Mouse (Mus musculus) WW6 (cell line): Measurements from ENCODE around the gene Il6ra.

Source experiments
- DNase-seq: peaks from one replicate; pipeline ENCODE4 v3.0.0-alpha.2; 2013; ENCODE audit warnings: low read depth, low spot score

Gene Il6ra

DNA sequence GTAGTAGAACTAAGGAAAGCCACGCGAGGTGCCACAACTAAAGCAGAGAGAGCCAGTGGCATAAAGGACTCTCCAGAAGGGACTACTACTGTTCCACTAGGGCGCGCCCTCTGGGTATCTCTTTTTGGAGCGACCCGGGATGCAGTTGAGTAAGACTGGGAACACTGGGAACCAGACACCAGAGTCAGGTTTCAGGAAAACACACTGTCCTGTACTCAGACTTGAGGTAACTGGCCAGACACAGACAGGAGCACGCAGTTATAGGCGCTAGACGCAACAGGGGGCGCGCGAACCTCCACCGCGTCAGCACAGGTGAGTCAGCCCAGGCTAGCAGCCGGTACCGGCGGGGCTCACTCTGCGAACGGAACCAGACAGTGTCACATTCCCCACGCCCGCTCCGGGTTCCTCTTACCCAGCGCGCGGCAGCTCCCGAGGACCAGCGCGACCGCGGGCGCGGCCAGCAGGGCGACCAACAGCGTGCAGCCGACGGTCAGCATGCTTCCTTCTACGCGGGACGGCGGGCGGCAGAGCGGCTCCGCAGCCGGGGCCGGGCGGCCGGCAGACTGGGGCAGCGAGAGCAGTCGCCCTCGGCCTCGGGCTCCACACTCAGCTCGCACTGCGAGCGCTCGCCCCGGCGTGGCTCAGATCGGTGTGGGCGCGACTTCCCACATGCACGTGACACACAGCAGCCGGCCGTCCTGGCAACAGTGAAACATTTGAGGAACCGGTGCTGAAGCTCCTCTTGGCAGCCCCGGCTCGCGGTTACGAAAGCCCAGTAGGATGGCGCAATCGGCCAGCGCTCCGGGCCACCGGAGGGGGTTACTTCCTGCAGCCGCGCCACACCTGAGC lies at the start of gene Il6ra:
Il6ra (minus strand) TSS at position 654 of the 849 bp plus-strand sequence.
- DNase-seq, result peak; percentile 53

DNA sequence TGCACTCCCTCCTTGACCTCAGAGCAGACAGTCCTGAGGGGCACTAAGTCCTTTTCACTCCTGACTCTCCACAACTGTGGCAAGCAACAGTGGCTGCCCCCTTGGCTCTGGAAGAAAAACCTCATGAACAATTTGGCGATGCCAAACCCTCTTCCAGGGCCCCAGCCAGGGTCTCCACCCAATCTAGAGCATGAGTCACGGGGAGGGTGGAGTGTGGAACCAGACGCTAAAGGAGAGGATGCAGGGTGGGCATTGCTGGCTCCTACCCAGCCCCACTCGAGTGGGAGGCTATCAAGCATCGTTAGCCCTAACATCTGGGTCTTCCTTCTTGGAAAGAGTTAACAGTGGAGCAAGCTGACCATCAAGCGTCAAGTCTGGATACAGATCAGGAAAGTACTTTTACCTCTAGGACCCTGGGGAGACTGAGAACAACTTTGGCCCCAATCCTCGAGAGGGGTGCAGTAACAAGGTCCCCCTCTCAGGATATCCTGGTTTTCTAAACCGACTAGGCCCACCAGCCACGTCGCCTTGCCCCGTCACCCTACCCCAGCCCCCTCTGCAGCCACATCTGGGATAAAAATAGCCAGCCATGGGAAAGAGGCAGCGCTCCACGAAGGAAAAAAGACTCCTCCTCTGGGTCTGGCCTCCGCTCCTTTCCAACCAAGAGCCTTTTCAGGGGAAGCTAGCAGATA lies 49.2 kb upstream of the Il6ra start:
- no peak for DNase-seq

DNA sequence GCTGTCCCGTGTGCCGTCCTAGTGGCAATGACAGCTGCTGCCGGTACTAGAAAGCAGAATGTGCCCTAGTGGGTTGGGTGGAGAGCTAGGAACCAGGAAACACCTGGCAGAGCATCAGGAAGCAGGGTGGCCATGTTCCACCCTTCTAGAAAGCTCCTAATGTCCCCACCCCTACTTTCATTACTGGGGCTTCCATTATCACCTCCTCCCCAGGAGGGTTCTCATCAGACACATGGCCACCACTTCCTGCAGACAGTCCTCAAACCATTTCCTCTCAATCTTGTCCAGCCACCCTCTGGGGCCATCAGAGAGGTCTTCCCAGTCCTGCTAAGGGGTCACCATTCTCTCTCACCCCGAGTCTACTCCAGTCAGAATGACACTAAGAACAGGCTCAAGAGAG lies 48.4 kb upstream of the Il6ra start:
- DNase-seq, result no peak

GRCm38 (mm10) chr3:89960469-89960868 lies 47.5 kb upstream of the Il6ra start:
- DNase-seq, result peak; percentile 71

DNA sequence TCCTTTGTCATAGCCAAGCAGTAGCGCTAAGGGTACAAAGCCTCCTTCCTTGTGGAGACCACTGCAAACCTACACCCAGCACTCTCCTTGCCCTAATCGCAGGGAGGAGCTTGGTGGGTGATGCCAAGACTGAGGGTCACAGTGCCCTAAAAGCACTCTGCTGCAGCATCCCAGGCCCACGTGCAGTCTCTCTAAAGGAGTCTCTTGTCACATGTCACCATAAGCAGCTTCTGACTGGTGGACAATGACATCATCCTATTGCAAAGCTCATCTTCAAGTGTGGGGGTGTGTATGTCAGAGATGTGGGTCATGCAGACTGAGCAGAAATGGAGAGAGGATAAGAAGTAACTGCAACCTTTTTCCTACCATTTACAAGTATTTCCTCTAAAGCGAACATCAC lies 46.4 kb upstream of the Il6ra start:
- DNase-seq, result no peak

DNA sequence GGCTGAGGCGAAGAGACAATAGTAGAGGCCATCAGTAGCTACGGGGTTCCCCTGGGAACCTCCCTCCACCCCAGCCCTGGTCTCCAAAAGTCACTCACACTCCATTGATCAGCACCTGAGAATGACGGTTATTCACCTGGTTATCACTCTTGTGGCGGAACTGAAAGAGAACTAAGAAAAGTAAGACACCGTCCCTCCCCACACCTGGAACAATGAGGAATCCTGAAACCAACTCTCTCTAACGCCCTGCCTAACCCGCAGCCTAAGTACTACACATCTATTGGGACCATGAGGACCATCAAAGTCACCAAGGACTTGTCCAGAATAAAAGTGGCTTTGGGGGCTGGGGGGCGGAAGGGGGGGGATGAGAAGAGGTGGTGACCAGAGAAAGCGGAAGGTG lies 44.9 kb upstream of the Il6ra start:
- DNase-seq, result no peak

DNA sequence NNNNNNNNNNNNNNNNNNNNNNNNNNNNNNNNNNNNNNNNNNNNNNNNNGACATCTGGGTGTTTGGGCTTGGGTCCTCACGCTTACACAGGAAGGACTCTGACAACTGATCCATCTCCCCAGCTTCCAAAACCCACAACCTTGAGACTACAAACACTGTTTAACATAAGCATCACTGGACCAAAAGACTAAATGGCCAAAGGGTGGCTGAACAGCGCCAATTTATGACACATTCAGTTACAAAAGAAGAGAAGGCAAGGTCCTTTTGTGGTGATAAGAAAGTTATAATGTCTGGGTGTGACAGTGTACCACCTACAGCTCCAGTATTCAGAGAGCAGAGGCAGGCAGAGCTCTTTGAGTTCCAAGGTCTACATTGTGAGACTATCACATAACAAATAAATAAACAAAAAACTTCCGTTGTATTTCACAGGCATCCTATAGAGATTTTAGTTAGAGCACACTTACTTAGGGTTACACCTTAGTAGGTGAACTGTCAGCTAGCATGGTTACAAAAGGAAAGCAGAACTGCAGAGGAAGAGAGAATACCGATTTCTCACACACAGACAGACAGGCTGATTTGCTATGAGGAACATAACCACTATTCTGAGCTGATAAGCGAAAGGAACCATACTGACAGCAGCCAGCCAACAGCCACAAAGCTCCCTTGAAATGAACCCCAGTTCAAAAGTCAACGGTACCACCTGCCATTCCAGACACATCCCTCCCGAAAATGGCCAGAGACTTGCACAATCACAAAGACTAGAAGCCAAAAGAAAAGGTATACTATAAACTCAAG lies 43.4 kb upstream of the Il6ra start:
- DNase-seq, result no peak

DNA sequence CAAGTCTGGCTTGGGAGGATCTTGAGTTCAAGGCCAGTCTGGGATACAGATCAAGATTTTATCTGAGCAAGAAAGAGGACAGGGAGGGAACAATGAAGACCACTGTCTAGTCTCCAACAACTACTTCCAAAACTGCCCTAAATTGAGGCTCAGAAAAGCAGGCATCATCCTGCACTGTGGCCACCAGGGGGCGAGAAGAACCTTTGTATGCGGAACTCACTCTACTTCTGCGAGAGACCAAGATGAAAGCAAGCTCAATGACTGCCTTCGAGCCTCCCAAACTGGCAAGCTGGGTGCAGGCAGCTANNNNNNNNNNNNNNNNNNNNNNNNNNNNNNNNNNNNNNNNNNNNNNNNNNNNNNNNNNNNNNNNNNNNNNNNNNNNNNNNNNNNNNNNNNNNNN lies 40.4 kb upstream of the Il6ra start:
- DNase-seq, result no peak

DNA sequence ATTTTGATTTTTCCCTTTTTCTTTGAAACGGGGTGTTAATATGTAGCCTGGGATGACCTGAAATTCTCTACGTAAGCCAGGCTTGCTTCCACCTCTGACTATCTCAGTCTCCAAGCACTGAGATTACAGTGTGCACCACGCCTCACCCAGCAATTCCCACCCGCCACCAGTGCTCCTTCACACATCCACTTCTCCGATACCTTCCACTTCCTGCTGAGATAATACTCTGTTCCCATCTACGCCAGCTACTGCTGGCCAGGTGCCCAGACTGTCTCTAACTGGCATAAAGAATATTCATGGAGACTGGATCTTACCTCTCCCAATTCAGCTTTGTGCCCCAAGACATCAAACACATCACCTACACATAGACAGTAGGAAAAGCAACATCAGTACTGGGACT lies 35.7 kb upstream of the Il6ra start:
- no peak for DNase-seq

- no peak for DNase-seq
These were observed 35.0 kb upstream of the Il6ra start for GRCm38 (mm10) chr3:89948021-89948420.

GRCm38 (mm10) chr3:89945026-89945425 lies 32.0 kb upstream of the Il6ra start:
- DNase-seq, result no peak

DNA sequence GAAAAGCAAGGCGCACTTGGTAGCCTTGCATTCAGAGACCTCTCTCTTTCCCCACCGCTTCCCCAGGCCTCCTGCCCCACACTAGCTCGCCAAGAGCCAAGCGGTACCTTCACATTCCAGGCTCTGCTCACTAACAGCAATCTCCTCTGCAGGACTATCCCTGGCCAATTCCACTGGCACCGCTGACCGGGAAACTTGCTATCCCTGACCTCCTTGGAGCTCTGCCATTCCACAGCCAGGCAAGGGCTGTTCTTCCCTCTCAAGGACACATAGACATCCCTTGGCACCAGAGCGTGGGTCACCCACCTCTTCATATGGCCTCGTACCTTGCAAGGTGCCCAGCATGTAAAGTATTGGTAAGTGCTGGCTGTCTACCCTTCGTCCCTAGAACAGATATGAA lies 29.9 kb upstream of the Il6ra start:
- DNase-seq, result no peak

- no peak for DNase-seq
These were observed 23.5 kb upstream of the Il6ra start for GRCm38 (mm10) chr3:89936495-89936894.

DNA sequence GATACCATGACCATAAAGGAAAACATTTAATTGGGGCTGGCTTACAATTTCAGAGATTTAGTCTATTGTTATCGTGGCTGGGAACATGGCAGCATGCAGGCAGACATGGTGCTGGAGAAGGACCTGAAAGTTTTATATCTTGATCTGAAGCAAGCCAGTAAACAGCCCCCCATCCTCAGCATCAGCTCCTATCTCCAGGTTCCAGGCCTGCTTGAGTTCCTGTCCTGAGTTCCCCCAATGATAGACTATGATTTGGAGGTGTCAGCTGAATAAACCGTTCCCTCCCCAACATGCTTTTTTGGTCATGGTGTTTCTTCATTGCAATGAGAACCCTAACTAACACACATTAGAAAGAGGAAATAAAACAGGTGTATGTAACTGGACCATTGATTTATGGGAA lies 19.9 kb upstream of the Il6ra start:
- DNase-seq, result no peak

- DNase-seq, result no peak
These were observed 16.0 kb upstream of the Il6ra start for GRCm38 (mm10) chr3:89928956-89929355.

GRCm38 (mm10) chr3:89926440-89926839 lies 13.4 kb upstream of the Il6ra start:
- DNase-seq, result no peak

- no peak for DNase-seq
These were observed 7.7 kb upstream of the Il6ra start for GRCm38 (mm10) chr3:89920711-89921110.

- no peak for DNase-seq
These were observed 4.4 kb upstream of the Il6ra start for GRCm38 (mm10) chr3:89917408-89917807.

GRCm38 (mm10) chr3:89916622-89917021 lies 3.6 kb upstream of the Il6ra start:
- no peak for DNase-seq

- DNase-seq, result no peak
These were observed 1.7 kb upstream of the Il6ra start for GRCm38 (mm10) chr3:89914700-89915099.

DNA sequence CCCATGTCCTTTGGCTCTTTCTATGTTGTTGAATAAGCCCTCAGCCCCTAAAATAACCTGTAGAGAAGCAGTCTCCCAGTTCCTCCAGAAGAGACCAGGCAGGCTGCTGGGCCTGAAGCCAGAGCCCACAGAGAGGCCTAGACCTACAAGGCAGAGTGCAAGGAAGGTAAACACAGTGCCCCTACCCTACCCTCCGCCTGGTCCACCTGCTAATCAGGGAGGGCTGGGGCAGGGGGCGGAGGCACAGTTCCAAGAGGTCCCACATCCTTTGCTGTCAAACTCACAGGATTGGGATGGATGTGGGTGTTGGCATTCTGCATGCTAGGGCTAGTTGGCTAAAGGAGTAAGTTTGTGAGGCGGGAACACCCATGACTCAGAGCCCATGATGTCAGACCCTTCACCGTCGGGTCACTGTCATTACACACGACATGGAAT lies 871 bp downstream of the Il6ra start:
- no peak for DNase-seq

DNA sequence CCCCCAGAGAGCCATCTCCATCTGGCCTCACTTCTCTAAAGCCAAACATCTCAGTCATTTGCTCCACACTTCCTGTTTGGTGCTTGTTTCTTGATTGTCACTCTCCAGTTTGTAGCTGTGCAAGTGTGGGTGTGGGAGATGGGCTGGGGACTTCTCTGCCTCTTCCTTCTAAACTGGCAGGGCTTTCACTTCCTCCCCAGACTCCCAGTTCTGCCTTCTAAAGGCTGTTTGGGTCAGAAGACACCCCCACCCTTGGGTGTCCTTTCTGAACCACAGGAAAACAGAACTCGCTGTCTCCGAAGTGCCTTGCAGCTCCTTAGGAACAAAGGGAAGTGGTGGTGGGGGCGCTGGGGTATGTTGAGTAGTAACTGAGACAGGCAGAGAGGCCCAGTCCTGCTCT lies 1.8 kb downstream of the Il6ra start:
- no peak for DNase-seq
